Mouse (Mus musculus): ENCODE measurements around the gene Chmp1a. TPM values are rescaled to one million over a fixed set of nuclear protein-coding genes. Genes with fewer than 3 reads are reported as not detected.
"Not testable (repeated sequence)": the region's sequence is repeated elsewhere in the genome, so short reads cannot be mapped to it uniquely, and the experiment has no call there.

Gene Chmp1a
- total RNA-seq (2014; fragmentation: Nextera tagmentation) (22.6 and 37.6 TPM in 2 replicates), total RNA-seq (2017) (28.3 and 35.4 TPM in 2 replicates)

GRCm38 (mm10) chr8:123212321-123213117 is at the start of gene Chmp1a, which contains the start of gene Spata33:
Gene Chmp1a, minus strand, starts transcription at chr8:123212763.
Gene Spata33, plus strand, starts transcription at chr8:123212832.
- ATAC-seq (replicated peaks; ENCODE audit: poor library complexity, severe bottlenecking) = peak; percentile 92

GRCm38 (mm10) chr8:123257593-123257992 is 45.0 kb upstream of the Chmp1a start:
- not testable (repeated sequence) for ATAC-seq (replicated peaks; ENCODE audit: poor library complexity, severe bottlenecking)

- no peak for ATAC-seq (replicated peaks; ENCODE audit: poor library complexity, severe bottlenecking)
Observed at GRCm38 (mm10) chr8:123257114-123257513, 44.6 kb upstream of the Chmp1a start.

- ATAC-seq (replicated peaks; ENCODE audit: poor library complexity, severe bottlenecking) = no peak
Observed at GRCm38 (mm10) chr8:123255170-123255569, 42.6 kb upstream of the Chmp1a start.

- ATAC-seq (replicated peaks; ENCODE audit: poor library complexity, severe bottlenecking) = peak; percentile 85
Observed at GRCm38 (mm10) chr8:123254099-123254885, 41.7 kb upstream of the Chmp1a start, which contains the start of the genes Zfp276 and Vps9d1. Gene Zfp276, plus strand, starts transcription at chr8:123254195. Gene Vps9d1, minus strand, starts transcription at chr8:123254348.

- ATAC-seq (replicated peaks; ENCODE audit: poor library complexity, severe bottlenecking) = no peak
Observed at GRCm38 (mm10) chr8:123253451-123254098, 41.0 kb upstream of the Chmp1a start.

GRCm38 (mm10) chr8:123252925-123253324 is 40.4 kb upstream of the Chmp1a start:
- peak; percentile 28; the same call in 1 of the 2 replicates for ATAC-seq (replicated peaks; ENCODE audit: poor library complexity, severe bottlenecking)

DNA sequence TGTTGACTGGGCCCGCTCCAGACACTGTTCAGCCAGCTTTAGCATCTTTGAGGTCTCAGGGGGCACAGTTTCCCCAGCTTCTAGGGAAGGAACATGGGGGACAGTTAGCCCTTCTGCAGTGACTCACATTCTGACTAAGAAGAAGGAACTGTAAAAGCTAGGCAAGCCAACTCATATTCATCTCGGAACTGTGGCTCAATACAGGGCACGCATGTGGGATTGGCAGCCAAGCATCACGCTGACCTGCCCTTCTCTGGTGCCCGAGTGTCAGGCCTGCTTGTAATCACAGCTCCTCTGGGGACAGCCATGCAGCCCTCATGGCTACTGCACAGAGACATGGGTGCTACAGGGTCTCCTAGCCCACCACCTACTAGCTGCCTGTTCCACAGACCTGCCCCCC is 38.4 kb upstream of the Chmp1a start:
- no peak for ATAC-seq (replicated peaks; ENCODE audit: poor library complexity, severe bottlenecking)

DNA sequence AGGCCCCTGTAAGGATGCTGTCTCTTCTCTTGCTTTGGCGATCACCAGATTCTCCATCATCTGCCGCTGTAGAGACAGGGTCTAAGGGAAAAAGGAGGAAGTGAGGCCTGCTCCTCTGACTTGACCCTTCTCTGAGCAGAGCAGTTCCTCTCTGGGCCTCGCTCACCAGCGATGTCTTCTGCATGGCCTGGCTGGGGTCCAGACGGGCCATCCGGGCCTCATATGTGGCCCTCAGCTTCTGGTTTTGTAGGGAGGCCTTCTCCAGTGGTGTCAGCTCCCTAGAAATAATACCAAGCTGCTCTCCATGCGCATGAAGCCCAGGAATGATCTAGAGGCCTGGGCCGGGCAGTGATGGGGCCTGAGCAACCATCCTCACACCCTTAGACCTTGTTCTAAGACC is 36.0 kb upstream of the Chmp1a start:
- ATAC-seq (replicated peaks; ENCODE audit: poor library complexity, severe bottlenecking) = peak; percentile 75

DNA sequence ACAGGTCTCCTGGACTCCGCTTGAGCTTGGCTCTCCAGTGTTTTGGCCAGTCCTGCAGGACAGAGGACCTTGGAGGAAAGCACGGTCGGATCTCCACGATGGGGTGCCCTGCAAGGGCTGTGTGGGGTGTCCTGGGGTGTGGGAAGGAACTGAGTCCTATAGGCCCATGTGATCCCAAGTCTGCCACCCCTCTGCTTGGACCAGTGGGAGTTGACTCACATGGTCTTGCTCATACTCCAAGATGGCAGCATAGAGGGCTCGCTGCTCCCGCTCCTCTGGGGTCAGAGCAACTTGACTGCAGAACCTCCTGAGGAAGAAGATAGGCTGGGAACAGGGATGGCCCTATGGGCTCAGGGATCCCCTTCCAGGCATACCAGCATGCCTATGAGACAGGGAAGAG is 35.2 kb upstream of the Chmp1a start:
- no peak for ATAC-seq (replicated peaks; ENCODE audit: poor library complexity, severe bottlenecking)

- no peak for ATAC-seq (replicated peaks; ENCODE audit: poor library complexity, severe bottlenecking)
Observed at GRCm38 (mm10) chr8:123245543-123245942, 33.0 kb upstream of the Chmp1a start.

DNA sequence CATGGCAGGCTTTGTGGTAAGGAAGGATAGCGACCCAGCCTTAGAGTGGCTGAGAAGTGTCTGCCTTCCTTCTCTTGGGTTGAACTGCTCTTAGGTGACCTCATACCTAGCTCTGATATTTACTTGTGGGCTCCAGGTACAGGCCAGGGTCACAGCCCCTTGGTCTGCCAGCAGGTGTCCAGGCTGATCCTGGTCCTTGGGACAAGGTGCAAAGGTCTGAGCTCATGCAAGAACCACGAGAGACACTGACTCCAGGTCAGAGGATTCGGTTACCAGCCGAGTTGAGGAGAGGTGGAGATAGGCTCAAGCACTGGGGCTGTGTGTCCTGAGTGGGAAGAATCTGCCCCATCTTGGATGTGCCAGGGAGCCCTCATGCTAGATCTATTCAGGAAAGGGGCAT is 31.8 kb upstream of the Chmp1a start:
- ATAC-seq (replicated peaks; ENCODE audit: poor library complexity, severe bottlenecking) = no peak

DNA sequence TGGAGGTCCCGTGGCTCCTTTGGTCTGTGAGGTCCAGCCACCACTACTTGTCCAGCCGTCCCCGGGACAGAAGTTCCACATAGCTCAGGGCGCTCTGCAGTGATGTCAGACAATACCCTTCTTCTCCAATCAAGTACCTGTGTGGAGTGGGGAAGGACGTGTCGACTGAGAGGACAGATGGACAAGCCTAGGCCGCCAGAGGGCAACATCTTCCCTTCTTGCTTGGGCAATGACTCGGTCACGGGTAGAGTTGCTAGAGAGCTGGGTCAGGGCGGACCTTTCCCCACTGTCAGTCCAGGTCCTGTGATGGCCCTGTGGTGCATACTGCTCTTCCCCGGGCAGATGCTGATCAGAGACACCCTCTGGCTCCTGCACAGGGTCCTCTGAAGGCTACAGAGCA is 30.5 kb upstream of the Chmp1a start:
- ATAC-seq (replicated peaks; ENCODE audit: poor library complexity, severe bottlenecking) = no peak

GRCm38 (mm10) chr8:123242107-123242923 is 29.8 kb upstream of the Chmp1a start:
- no peak for ATAC-seq (replicated peaks; ENCODE audit: poor library complexity, severe bottlenecking)

- no peak for ATAC-seq (replicated peaks; ENCODE audit: poor library complexity, severe bottlenecking)
Observed at GRCm38 (mm10) chr8:123239398-123239797, 26.8 kb upstream of the Chmp1a start.

DNA sequence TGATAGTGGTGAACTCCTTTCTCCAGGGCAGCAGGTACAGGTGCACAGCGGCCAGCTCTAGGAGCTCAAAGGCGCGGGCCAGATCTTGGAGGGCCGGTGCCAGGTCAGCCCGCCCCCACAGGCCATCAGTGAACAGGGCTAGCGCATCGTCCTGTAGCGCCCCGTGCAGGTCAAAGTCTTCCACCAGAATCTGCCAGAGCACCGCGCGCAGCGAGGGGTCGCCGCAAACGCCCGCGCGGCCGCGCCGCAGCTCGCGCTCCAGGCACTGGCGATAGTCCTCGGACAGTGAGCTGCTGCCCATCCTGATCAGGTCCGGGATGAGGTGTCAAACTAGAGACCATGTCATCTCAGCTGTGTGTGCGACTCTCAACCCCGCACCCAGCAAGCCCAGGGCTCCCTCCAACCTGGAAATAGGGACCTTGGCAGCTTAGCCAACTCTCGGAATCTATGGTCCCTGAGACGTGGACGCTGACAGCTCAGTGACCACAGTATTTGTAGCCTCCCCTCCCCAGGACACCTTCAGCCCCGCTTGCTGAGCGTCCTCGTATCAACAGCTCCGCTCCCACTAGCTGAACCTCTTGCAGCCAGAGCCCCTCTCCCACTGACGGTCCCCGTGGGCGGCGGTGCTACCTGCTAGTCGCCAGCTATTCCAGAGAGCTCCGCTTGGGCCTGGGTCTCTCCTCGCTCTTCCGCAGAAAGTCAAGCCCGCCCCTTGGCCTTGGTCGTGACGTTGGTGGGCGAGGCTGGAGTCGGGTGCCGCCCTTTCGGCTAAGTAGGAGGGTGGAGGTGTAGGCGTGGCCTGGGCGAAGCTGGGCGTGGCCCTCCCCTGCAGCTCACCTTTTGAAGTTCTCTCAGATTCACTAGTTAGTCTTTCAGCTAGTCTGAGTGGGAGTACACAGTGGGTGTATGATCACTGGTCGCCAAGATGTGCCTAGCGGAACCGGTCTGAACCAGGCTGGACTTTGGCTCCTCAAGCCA is 23.2 kb upstream of the Chmp1a start, which contains the start of gene Spata2l:
TSS of gene Spata2l (minus strand) at position 714 of the 978 bp plus-strand sequence.
- ATAC-seq (replicated peaks; ENCODE audit: poor library complexity, severe bottlenecking) = peak; percentile 94

DNA sequence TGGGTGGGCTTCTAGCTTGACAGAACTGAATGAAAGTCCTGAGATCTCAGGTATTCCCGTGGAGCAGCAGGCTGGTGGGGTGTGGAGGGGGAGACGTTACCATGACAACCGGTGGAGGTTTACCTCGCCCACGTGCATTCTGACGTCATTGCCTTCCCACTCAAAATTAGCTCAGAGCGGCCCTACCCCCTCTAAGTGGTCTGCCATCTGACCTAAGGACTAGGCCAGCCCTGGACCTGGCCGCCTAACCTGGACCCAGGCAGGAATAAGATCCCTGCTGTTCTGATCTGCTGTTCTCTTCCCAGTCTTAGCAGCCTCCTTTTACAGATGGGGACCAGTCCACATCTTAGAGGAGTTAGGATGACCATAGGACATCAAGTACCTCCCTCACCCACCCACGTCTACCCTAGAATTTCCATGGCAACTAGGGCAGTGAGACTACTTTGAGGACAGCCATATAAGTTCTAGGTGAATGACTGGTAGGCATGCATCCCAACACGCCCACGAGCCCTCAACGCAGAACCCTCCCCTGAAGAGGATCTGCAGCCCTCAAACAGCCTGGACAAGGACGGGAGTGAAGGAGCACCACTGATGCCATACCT is 22.5 kb upstream of the Chmp1a start:
- no peak; the same call in 1 of the 2 replicates for ATAC-seq (replicated peaks; ENCODE audit: poor library complexity, severe bottlenecking)

- no peak for ATAC-seq (replicated peaks; ENCODE audit: poor library complexity, severe bottlenecking)
Observed at GRCm38 (mm10) chr8:123233760-123234159, 21.2 kb upstream of the Chmp1a start.
